Mouse (Mus musculus) T-cell, adult 2 months (primary cell): ENCODE data around the gene Cadps.

Experiments
- DNase-seq: peaks from one replicate; pipeline ENCODE4 v3.0.0; 2022; ENCODE audit warnings: low spot score

Cadps gene

GRCm38 (mm10) chr14:12822491-12823219 lies at the start of gene Cadps:
Gene Cadps, minus strand, starts transcription at chr14:12823079.
- DNase-seq, result no peak

- DNase-seq, result no peak
Measured at GRCm38 (mm10) chr14:12869605-12870004, 46.7 kb upstream of the Cadps start.

- no peak for DNase-seq
Measured at GRCm38 (mm10) chr14:12865258-12865657, 42.4 kb upstream of the Cadps start.

- DNase-seq, result no peak
Measured at GRCm38 (mm10) chr14:12843860-12844259, 21.0 kb upstream of the Cadps start.

- DNase-seq, result no peak
Measured at GRCm38 (mm10) chr14:12839471-12839870, 16.6 kb upstream of the Cadps start.

- no peak for DNase-seq
Measured at GRCm38 (mm10) chr14:12838949-12839348, 16.1 kb upstream of the Cadps start.

GRCm38 (mm10) chr14:12838323-12838722 lies 15.4 kb upstream of the Cadps start:
- DNase-seq, result no peak

- DNase-seq, result no peak
Measured at GRCm38 (mm10) chr14:12837902-12838301, 15.0 kb upstream of the Cadps start.

GRCm38 (mm10) chr14:12823781-12824180 lies 902 bp upstream of the Cadps start:
- no peak for DNase-seq

- no peak for DNase-seq
Measured at GRCm38 (mm10) chr14:12821831-12822490, 918 bp downstream of the Cadps start.

GRCm38 (mm10) chr14:12821156-12821813 lies 1.6 kb downstream of the Cadps start:
- DNase-seq, result no peak

GRCm38 (mm10) chr14:12820149-12820548 lies 2.7 kb downstream of the Cadps start:
- no peak for DNase-seq

- no peak for DNase-seq
Measured at GRCm38 (mm10) chr14:12818442-12818841, 4.4 kb downstream of the Cadps start.

GRCm38 (mm10) chr14:12812072-12812471 lies 10.8 kb downstream of the Cadps start:
- DNase-seq, result no peak

- DNase-seq, result no peak
Measured at GRCm38 (mm10) chr14:12802995-12803394, 19.9 kb downstream of the Cadps start.

- no peak for DNase-seq
Measured at GRCm38 (mm10) chr14:12801100-12801499, 21.8 kb downstream of the Cadps start.

- no peak for DNase-seq
Measured at GRCm38 (mm10) chr14:12798926-12799325, 24.0 kb downstream of the Cadps start.

- no peak for DNase-seq
Measured at GRCm38 (mm10) chr14:12784296-12784695, 38.6 kb downstream of the Cadps start.

- DNase-seq, result no peak
Measured at GRCm38 (mm10) chr14:12780016-12780415, 42.9 kb downstream of the Cadps start.

GRCm38 (mm10) chr14:12777990-12778389 lies 44.9 kb downstream of the Cadps start:
- DNase-seq, result no peak

GRCm38 (mm10) chr14:12768870-12769269 lies 54.0 kb downstream of the Cadps start:
- no peak for DNase-seq

- DNase-seq, result no peak
Measured at GRCm38 (mm10) chr14:12753237-12753636, 69.6 kb downstream of the Cadps start.

- DNase-seq, result no peak
Measured at GRCm38 (mm10) chr14:12751821-12752220, 71.1 kb downstream of the Cadps start.
